Mouse (Mus musculus) right cerebral cortex, adult 2 months (tissue): ENCODE measurements at regions not wholly inside any gene's neighbourhood (a gene's known extent, or its start where the extent isn't known, plus 50 kb on each side); places are given as distances from the start of the nearest gene placed in this dataset.
"Not testable (repeated sequence)": the region's sequence is repeated elsewhere in the genome, so short reads cannot be mapped to it uniquely, and the experiment has no call there.

Experiments used
- DNase-seq, 2 experiments: peaks; one replicate each; pipeline ENCODE4 v3.0.0; 2021 to 2022; ENCODE audit warnings: low spot score in 2 of 2

DNA sequence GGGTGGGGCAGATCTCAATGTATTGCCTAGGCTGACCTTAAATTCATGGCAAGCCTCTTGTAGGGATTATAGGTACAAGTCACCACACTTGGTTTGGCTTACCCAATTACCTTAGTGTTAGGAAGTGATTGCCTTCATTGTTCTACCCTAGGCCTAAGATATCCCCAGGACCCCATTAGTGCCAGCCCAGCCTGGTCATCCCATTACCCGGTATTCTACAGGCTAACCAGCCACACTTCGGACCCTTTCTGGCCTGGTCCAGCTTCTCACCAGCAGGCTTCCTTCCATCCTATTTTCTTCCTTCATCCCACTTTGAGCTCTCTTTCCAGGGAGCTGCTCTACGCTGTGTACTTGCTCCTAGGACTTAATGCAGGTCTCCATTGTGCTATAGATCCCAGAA is 59.5 kb downstream of the Tex35 start:
- DNase-seq, result no peak

- no peak for DNase-seq
Observed at GRCm38 (mm10) chr1:157048201-157048923, 60.1 kb downstream of the Tex35 start.

GRCm38 (mm10) chr1:157047751-157048200 is 60.7 kb downstream of the Tex35 start:
- no peak for DNase-seq

GRCm38 (mm10) chr1:157046760-157047182 is 61.7 kb downstream of the Tex35 start:
- DNase-seq, result no peak

DNA sequence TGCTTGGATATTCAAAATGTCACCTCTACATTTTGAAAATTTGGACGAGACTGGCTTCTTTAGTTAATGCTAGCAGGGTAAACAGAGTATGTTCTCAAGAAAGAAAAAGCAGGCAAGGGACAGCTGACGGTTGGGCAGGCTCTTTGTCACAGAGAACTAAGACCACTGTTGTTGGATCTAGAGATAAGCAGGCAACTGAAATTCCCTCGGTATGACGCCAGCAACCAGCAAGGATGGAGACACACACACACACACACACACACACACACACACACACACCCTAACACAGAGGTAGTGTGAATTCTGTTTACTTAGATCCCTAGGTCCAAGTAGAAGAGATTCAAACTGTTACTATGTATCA is 68.7 kb downstream of the Tex35 start:
- DNase-seq, result no peak

GRCm38 (mm10) chr1:157039016-157039835 is 69.3 kb downstream of the Tex35 start:
- peak; percentile 48 to 56 for DNase-seq

DNA sequence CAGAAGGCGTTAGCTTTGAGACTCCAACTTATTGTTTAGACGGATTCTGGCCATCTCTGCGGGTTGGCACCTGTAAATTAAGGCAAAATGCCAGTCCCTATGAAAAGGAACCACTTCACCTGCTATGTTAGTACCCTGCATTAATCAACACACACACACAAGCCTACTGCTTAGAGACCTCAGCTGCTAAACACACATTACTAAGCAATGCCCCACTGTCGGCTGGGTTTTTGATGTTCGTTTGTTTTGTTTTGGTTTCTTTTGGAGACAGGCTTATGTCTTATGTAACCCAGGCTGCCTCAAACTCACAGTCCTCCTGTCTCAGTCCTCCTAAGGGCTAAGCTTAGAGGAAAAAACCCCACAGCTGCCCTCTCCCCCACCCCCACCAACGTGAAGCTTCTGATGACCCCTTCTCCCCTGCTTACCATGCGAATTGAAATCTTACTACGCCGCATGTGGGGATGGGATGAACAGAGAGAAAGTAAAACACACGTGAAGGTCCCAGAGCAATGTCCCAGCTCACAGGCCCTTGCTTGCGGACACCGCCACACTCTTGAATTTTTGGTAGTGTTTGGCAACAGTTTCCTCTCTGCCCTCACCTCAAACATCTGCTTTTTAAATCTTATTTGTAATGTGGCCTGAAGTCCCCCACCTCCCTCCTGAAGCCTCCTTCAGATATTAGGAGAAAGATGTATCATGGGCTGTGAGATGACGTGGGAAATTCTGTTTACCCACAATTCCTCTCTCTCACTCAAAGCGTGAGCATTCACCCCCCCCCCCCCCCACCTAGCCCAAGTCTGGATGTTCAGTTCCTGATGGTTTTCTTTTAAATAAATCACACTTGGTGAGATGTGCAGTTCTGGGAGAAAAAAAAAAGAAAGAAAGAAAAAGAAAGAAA is 70.1 kb downstream of the Tex35 start:
- DNase-seq, result no peak

GRCm38 (mm10) chr1:157037246-157037991 is 71.1 kb downstream of the Tex35 start:
- DNase-seq, result no peak

GRCm38 (mm10) chr1:157036779-157037178 is 71.7 kb downstream of the Tex35 start:
- DNase-seq, result no peak

DNA sequence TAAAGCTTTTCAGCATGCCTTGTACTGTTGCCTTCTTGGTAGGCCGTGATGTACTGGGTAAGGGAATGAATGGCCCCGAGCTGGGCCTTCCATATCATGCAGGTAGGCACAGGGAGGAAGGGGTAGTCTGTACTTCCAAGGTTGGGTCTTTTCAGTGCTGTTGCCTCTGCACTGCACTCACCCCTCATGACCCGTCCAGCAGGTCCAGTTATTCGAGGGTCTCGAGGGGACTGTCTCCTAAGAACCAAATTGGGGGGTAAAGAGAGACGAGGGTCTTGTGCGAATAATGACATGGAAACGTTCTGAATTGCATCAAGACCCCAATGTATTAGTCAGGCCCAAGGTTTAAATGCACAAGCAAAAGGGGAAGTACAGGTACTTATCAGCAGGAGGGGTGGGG is 73.3 kb downstream of the Tex35 start:
- not testable (repeated sequence) for DNase-seq

DNA sequence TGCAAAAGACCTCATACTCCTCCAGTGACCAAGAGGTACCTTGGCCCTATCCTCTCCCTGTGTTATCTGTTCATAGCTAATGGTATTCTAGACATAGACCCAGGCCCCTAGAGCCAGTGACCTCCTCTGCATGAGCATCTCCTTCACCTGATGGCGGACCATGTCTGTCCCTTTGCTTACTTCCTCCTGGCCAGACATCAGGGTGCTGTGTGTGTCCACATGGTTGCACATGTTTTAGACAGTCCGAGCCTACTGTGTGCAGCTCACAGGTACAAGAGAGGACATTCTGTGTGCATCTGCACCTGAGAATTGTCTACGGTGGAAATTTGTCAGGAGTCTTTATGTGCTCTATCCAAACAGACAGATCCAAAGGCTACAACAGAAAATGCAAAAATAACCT is 79.8 kb downstream of the Tex35 start:
- no peak for DNase-seq

GRCm38 (mm10) chr1:157027681-157028080 is 80.8 kb downstream of the Tex35 start:
- DNase-seq, result no peak

GRCm38 (mm10) chr1:157023462-157023861 is 84.0 kb upstream of the Ralgps2 start:
- DNase-seq, result no peak

GRCm38 (mm10) chr1:157022456-157023435 is 83.3 kb upstream of the Ralgps2 start:
- DNase-seq, result no peak

- DNase-seq, result peak; percentile 45 to 53
Observed at GRCm38 (mm10) chr1:157019892-157020291, 80.5 kb upstream of the Ralgps2 start.

- no peak for DNase-seq
Observed at GRCm38 (mm10) chr1:157018726-157019125, 79.3 kb upstream of the Ralgps2 start.

GRCm38 (mm10) chr1:157017198-157017994 is 78.0 kb upstream of the Ralgps2 start:
- no peak for DNase-seq

DNA sequence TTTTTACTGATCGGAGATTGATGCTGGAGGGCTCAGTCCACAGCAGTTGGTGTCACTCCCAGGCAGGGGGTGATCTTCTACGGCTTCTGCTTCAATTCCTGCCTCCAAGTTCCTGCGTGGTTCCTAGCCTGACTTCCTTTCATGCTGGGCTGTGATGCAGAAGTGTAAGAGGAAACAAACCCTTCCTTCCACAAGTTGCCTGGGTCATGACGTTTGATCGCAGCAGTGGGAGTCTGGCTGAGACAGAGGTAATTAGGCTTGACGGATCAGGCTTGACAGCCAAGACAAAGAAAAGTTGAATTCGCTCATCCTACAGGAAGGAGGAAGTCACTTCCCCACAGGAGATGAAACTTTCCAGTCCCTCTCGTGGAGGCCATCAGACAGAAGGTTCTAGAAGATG is 77.2 kb upstream of the Ralgps2 start:
- DNase-seq, result no peak
